Mouse (Mus musculus) ES-E14 (cell line): ENCODE data around the gene Ptpdc1. TPM values are rescaled to one million over a fixed set of nuclear protein-coding genes. Genes with fewer than 3 reads are reported as not detected.

Experiments used
- DNase-seq: peaks from one replicate; pipeline ENCODE4 v3.0.0-alpha.2; 2013; ENCODE audit warnings: low read depth, low spot score
- H3K27ac ChIP-seq: 2 replicates; pipeline ENCODE4 v1.5.1; 2012; ENCODE audit warnings: low read depth, mild to moderate bottlenecking, low read length, moderate library complexity, mixed read lengths; ENCODE audit not compliant: poor library complexity, insufficient read depth, severe bottlenecking
- H3K36me3 ChIP-seq: 2 replicates; pipeline ENCODE4 v1.6.1; 2012; ENCODE audit warnings: mild to moderate bottlenecking, low read length, moderate library complexity, mixed read lengths; ENCODE audit not compliant: control insufficient read depth, poor library complexity, insufficient read depth, severe bottlenecking
- H3K4me1 ChIP-seq, 2 experiments: fragments of 150-350 bp in 1 of 2; sonication (generic) in 1 of 2; 2 replicates each; pipeline ENCODE4 v1.6.1; 2012; ENCODE audit warnings: low read length in 2 of 2, mild to moderate bottlenecking in 1 of 2, mixed read lengths in 1 of 2; ENCODE audit not compliant: control insufficient read depth in 2 of 2, insufficient read depth in 2 of 2, poor library complexity in 1 of 2
- H3K4me3 ChIP-seq, 2 experiments: fragments of 150-350 bp in 1 of 2; sonication (generic) in 1 of 2; 2 replicates each; pipeline ENCODE4 v1.5.1; 2012; ENCODE audit warnings: low read length in 2 of 2, low read depth in 1 of 2, mild to moderate bottlenecking in 1 of 2, mixed read lengths in 1 of 2; ENCODE audit not compliant: insufficient read depth in 1 of 2, poor library complexity in 1 of 2, severe bottlenecking in 1 of 2
- H3K9ac ChIP-seq: 2 replicates; pipeline ENCODE4 v1.6.1; 2012; ENCODE audit warnings: low read depth, mild to moderate bottlenecking, low read length, mixed read lengths; ENCODE audit not compliant: poor library complexity, insufficient read depth, severe bottlenecking
- H3K9me3 ChIP-seq: fragments of 150-350 bp; sonication (generic); 2 replicates; pipeline ENCODE4 v1.6.1; 2012; ENCODE audit warnings: low read depth, mild to moderate bottlenecking, low read length; ENCODE audit not compliant: control insufficient read depth, insufficient read depth
- CHD2 ChIP-seq: IDR thresholded peaks from 2 replicates; pipeline ENCODE4 v1.6.1; 2014; ENCODE audit warnings: mild to moderate bottlenecking, low read depth, low read length, inconsistent platforms
- HCFC1 ChIP-seq: IDR thresholded peaks from 2 replicates; pipeline ENCODE4 v1.6.1; 2012; ENCODE audit warnings: low read length, inconsistent platforms, borderline replicate concordance; ENCODE audit not compliant: insufficient read depth
- MAFK ChIP-seq: IDR thresholded peaks from 2 replicates; pipeline ENCODE4 v1.6.1; 2014; ENCODE audit warnings: mild to moderate bottlenecking, low read depth, low read length, inconsistent platforms; ENCODE audit not compliant: insufficient read depth
- ZC3H11A ChIP-seq: IDR thresholded peaks from 2 replicates; pipeline ENCODE4 v1.6.1; 2012; ENCODE audit warnings: low read depth, mild to moderate bottlenecking, inconsistent platforms, low read length, borderline replicate concordance
- ZNF384 ChIP-seq: IDR thresholded peaks from 2 replicates; pipeline ENCODE4 v1.6.1; 2012; ENCODE audit warnings: low read depth, low read length, inconsistent platforms
- in situ Hi-C, 2 experiments: fragments of 600-800 bp; cut with MboI; formaldehyde crosslinking; loops; one replicate each; pipeline ENCODE4 v1.15.1; 2025; ENCODE audit warnings: low sequenced_read_pairs in 2 of 2, inconsistent platforms in 1 of 2; ENCODE audit not compliant: unreplicated experiment in 2 of 2
- total RNA-seq: library from RNA; depleted of rRNA; stranded (reverse); fragments of 300-350 nt; gene quantifications from 2 replicates; pipeline ENCODE4 v1.2.3, GENCODE M21; 2012

The Ptpdc1 gene
- total RNA-seq, 1 experiment, result 5.2 TPM

DNA sequence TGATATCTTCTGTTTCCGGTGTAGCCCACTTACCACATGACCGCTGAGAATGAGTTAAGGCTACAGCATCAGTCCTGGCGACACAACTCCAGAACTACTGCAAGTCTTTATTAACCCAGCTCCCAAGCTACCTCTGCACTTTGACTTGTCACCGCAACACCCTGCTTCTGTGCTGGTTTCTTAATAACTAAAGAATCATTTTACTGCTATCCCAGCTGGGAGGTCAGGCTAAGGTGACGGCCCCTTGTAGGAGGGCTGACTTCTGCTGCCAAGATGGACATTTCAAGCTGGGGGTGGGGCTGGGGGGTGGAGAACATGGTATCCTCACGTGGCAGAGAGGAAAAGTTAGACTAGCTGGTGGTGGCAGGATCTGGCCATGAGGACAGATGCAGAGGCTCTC lies 50.7 kb downstream of the Ptpdc1 start:
- no peak overlapping the region for H3K9ac ChIP-seq

DNA sequence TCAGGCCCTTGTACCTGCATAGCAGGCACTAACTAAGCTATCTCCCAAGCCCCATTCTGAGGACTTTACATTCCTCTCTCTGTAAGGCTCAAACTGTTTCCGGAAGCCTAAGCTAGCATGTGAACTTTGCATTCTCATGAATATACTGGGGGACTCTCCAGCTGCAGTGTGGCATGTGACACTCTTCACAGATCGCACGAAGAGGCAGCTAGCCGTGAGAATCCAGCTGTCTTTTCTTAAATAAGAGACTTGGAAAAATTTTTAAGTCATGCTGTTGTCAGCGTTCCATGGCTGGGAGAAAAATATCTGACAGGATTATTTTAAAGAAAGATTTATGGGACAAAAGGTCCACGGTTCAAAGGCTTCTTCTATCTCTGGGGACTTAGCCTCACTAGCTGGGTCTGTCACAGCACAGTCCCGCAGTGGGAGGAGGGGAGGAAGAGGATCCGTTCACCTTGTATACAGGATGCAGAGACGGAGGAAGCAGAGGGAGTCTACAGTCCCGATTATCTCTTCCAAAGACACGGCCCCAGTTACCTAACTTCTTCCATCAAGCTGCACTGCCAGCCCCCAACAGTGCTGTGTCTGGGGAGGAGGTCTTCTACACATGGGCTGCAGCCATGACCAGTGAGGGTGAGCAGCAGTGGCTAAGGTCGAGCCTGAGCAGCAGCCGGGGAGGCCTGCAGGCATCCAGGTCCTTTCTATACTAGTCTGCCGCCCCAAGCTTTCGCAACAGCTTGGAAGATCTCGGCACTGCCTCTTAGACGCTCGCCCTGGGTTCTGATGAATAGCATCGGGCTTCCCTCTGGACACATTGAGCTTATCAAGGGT lies 51.7 kb downstream of the Ptpdc1 start:
- in situ Hi-C loops, result no loop called here
- Histone ChIP-seq H3K36me3 (no peaks in the 10 kb centered on the region), H3K27ac (no peak overlapping the region), H3K4me1 (no peaks in the 10 kb centered on the region), H3K4me3 (no peak overlapping the region), H3K9ac (0 out of 2 replicates have a peak overlapping the region, but pooled peaks have one; percentile 20), H3K9me3 (no peaks in the 10 kb centered on the region)
- TF ChIP-seq MAFK, result no peak
- DNase-seq, result no peak

More for the DNA sequence above, 50.7 kb downstream of the Ptpdc1 start:
- H3K9me3 ChIP-seq, result no peaks in the 10 kb centered on the region
- TF ChIP-seq HCFC1, result no peak
- no peak for TF ChIP-seq MAFK
- TF ChIP-seq CHD2, result no peak
- TF ChIP-seq ZNF384, result no peak
- no peak for TF ChIP-seq ZC3H11A
- in situ Hi-C loops, result no loop called here
- no peak for DNase-seq
- H3K27ac ChIP-seq, result no peak overlapping the region
- no peaks in the 10 kb centered on the region for H3K4me1 ChIP-seq
- H3K4me3 ChIP-seq, result no peak overlapping the region
- H3K36me3 ChIP-seq, result no peaks in the 10 kb centered on the region

DNA sequence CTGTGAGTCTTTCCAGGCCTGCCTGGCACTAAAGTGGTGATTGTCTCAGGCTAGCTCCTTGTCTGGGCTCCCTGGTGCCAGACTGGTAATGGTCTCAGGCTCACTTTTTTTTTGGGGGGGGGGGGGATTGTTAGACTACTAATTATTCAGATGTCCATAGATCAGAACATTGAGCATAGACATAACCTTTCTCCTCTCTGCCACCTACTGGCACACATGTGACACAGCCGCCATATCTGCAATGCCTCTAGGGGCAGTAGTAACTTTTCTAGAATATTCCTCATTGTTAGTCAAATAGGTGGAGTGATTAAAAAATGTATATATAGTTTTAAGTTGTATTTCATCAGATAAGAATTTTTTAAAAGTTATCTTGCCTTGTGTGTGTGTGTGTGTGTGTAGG lies 53.3 kb downstream of the Ptpdc1 start:
- Histone ChIP-seq H3K27ac (no peak overlapping the region), H3K9me3 (no peaks in the 10 kb centered on the region), H3K36me3 (no peaks in the 10 kb centered on the region), H3K9ac (no peak overlapping the region), H3K4me1 (no peaks in the 10 kb centered on the region), H3K4me3 (no peak overlapping the region)
- TF ChIP-seq MAFK (no peak), CHD2 (no peak), ZC3H11A (no peak), ZNF384 (no peak)
- DNase-seq, result no peak
- in situ Hi-C loops, result no loop called here

DNA sequence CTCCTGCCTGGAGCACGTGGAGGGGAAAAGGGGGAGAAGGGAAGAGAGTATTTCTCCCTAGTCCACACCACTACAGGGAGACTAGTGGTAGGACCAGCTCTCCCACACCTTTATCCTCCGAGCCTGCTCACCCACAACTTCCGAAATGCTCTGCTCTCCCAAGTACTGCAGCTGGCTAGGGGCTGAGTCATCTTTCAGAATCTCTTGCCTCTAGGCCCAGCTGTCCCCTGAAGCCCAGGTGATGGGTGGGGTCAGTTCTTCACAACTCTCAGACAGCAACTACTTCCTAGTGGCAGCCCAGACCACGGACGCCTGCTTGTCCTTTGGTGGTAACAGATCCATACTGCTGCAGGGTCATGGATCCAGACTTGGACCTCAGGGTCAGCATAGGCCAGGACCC lies 54.2 kb downstream of the Ptpdc1 start:
- in situ Hi-C loops, result no loop called here

More for the DNA sequence above, 54.2 kb downstream of the Ptpdc1 start:
- TF ChIP-seq ZC3H11A (no peak), HCFC1 (no peak), CHD2 (no peak), MAFK (no peak), ZNF384 (no peak)
- Histone ChIP-seq H3K36me3 (no peaks in the 10 kb centered on the region), H3K9me3 (no peaks in the 10 kb centered on the region), H3K4me3 (no peak overlapping the region), H3K4me1 (no peaks in the 10 kb centered on the region), H3K27ac (no peak overlapping the region), H3K9ac (no peak overlapping the region)
- DNase-seq, result no peak
